In genomic region chrX:169319066-169319760, GRCm38 (mm10) we compare ENCODE assay signal across 8 mouse cellular contexts. TPM values are rescaled to one million over a fixed set of nuclear protein-coding genes. Genes with fewer than 3 reads are reported as not detected.
DNase-seq lines count a peak whose midpoint lies in the region; ATAC-seq and TF ChIP-seq lines count a peak whose summit lies in the region.

No protein-coding gene starts in this region.

- TF ChIP-seq EP300 in stomach, postnatal 0 days (optimal IDR thresholded peaks at IDR 0.05), result no peak

- ATAC-seq in heart, embryonic 13.5 days (ENCODE audit: extremely low read depth, insufficient number of reproducible peaks, low FRiP score, low TSS enrichment), result no peak
- ATAC-seq in forebrain, postnatal 0 days, result no peak
- ATAC-seq in liver, embryonic 15.5 days (ENCODE audit: insufficient read depth), result no peak
- ATAC-seq in stomach, postnatal 0 days (ENCODE audit: low FRiP score, low TSS enrichment), result no peak

- peak overlapping the region; percentile 70 for H3K4me2 ChIP-seq in heart, embryonic 13.5 days
- H3K4me2 ChIP-seq in forebrain, postnatal 0 days (ENCODE audit: low read depth), result peak overlapping the region; percentile 50
- H3K4me2 ChIP-seq in liver, embryonic 15.5 days, result peak overlapping the region; percentile 71
- H3K4me2 ChIP-seq in stomach, postnatal 0 days (replicated peaks; ENCODE audit: low read depth), result peak overlapping the region; percentile 51

- no peaks in the 10 kb centered on the region for H3K27me3 ChIP-seq in heart, embryonic 13.5 days (replicated peaks)
- no peaks in the 10 kb centered on the region for H3K27me3 ChIP-seq in E14TG2a.4 (ENCODE audit: insufficient read depth, low read length)
- H3K27me3 ChIP-seq in forebrain, postnatal 0 days (ENCODE audit: insufficient read depth, low read length), result no peaks in the 10 kb centered on the region
- no peaks in the 10 kb centered on the region for H3K27me3 ChIP-seq in liver, embryonic 15.5 days
- H3K27me3 ChIP-seq in stomach, postnatal 0 days (ENCODE audit: control insufficient read depth, insufficient read depth, low read length), result no peaks in the 10 kb centered on the region

- H3K36me3 ChIP-seq in heart, embryonic 13.5 days, result peaks cover 20% of the 10 kb centered on the region
- peaks cover 38% of the 10 kb centered on the region for H3K36me3 ChIP-seq in E14TG2a.4 (ENCODE audit: insufficient read depth, low read length)
- no peaks in the 10 kb centered on the region for H3K36me3 ChIP-seq in forebrain, postnatal 0 days (ENCODE audit: insufficient read depth)
- H3K36me3 ChIP-seq in liver, embryonic 15.5 days (replicated peaks), result peaks cover 2% of the 10 kb centered on the region; the same call in 1 of the 2 replicates
- H3K36me3 ChIP-seq in stomach, postnatal 0 days (ENCODE audit: control insufficient read depth, insufficient read depth, low read length), result no peaks in the 10 kb centered on the region

- no peak for TF ChIP-seq CTCF in E14TG2a.4 (conservative IDR thresholded peaks at IDR 0.05; ENCODE audit: low read length)
- TF ChIP-seq CTCF in forebrain, postnatal 0 days (IDR thresholded peaks at IDR 0.05; ENCODE audit: low read depth), result no peak
- no peak for TF ChIP-seq CTCF in stomach, postnatal 0 days (IDR thresholded peaks at IDR 0.05; ENCODE audit: low read depth)

- peak overlapping the region; percentile 83 for H3K27ac ChIP-seq in heart, embryonic 13.5 days (replicated peaks)
- H3K27ac ChIP-seq in forebrain, postnatal 0 days (ENCODE audit: low read depth, low read length), result no peak overlapping the region
- peak overlapping the region; percentile 86 for H3K27ac ChIP-seq in liver, embryonic 15.5 days (replicated peaks)
- H3K27ac ChIP-seq in stomach, postnatal 0 days (replicated peaks), result 0 out of 2 replicates have a peak overlapping the region, but pooled peaks have one; percentile 84

- no peaks in the 10 kb centered on the region; the same call in 1 of the 2 replicates for H3K9me3 ChIP-seq in heart, embryonic 13.5 days
- H3K9me3 ChIP-seq in E14TG2a.4 (ENCODE audit: low read length), result no peaks in the 10 kb centered on the region
- no peaks in the 10 kb centered on the region for H3K9me3 ChIP-seq in forebrain, postnatal 0 days (ENCODE audit: low read length)
- no peaks in the 10 kb centered on the region for H3K9me3 ChIP-seq in liver, embryonic 15.5 days (replicated peaks)
- H3K9me3 ChIP-seq in stomach, postnatal 0 days (ENCODE audit: control insufficient read depth, low read length), result no peaks in the 10 kb centered on the region

- 40% methylated on average over 12 of the region's 12 CpGs for WGBS in heart, embryonic 13.5 days
- WGBS in forebrain, postnatal 0 days, result 59% methylated on average over 12 of the region's 12 CpGs
- 41% methylated on average over 12 of the region's 12 CpGs for WGBS in liver, embryonic 15.5 days (ENCODE audit: insufficient replicate concordance)
- 39% methylated on average over 12 of the region's 12 CpGs for WGBS in stomach, postnatal 0 days

- DNase-seq in heart, postnatal 14 days, result no peak
- no peak for DNase-seq in forebrain, postnatal 0 days
- DNase-seq in stomach, postnatal 0 days (ENCODE audit: low spot score), result peak; percentile 14
- DNase-seq in layer of hippocampus, postnatal 25 days (ENCODE audit: extremely low spot score in 1 of 2, low spot score in 1 of 2), result no peak
- DNase-seq in thymus, postnatal 36 days, result no peak

- intact Hi-C loops in heart, postnatal 14 days (cut with DNase I), result no loop called here

- peak overlapping the region; percentile 85 for H3K9ac ChIP-seq in heart, embryonic 13.5 days
- H3K9ac ChIP-seq in forebrain, postnatal 0 days, result peak overlapping the region; percentile 71
- H3K9ac ChIP-seq in liver, embryonic 15.5 days, result peak overlapping the region; percentile 64
- peak overlapping the region; percentile 64 for H3K9ac ChIP-seq in stomach, postnatal 0 days (ENCODE audit: low read length)

- peak overlapping the region; percentile 65 for H3K4me3 ChIP-seq in heart, embryonic 13.5 days
- peak overlapping the region; percentile 84 for H3K4me3 ChIP-seq in E14TG2a.4 (replicated peaks; ENCODE audit: low read length)
- peak overlapping the region; percentile 55 for H3K4me3 ChIP-seq in forebrain, postnatal 0 days (ENCODE audit: low read depth, low read length)
- H3K4me3 ChIP-seq in liver, embryonic 15.5 days (replicated peaks), result peak overlapping the region; percentile 70
- H3K4me3 ChIP-seq in stomach, postnatal 0 days (ENCODE audit: low read depth, low read length), result peak overlapping the region; percentile 56

- H3K4me1 ChIP-seq in heart, embryonic 13.5 days, result peaks cover 15% of the 10 kb centered on the region
- peaks cover 6% of the 10 kb centered on the region for H3K4me1 ChIP-seq in E14TG2a.4 (replicated peaks; ENCODE audit: low read depth, low read length)
- no peaks in the 10 kb centered on the region for H3K4me1 ChIP-seq in forebrain, postnatal 0 days (ENCODE audit: insufficient read depth)
- H3K4me1 ChIP-seq in liver, embryonic 15.5 days (replicated peaks), result peaks cover 9% of the 10 kb centered on the region; the same call in 1 of the 2 replicates
- H3K4me1 ChIP-seq in stomach, postnatal 0 days (replicated peaks; ENCODE audit: control insufficient read depth, insufficient read depth), result no peaks in the 10 kb centered on the region

RNA-seq across cellular contexts. Expression of gene Hccs, which starts 1.0 kb away (rescaled TPM):
- 42.1 and 45.3 TPM in 2 replicates for polyA plus RNA-seq in heart, embryonic 13.5 days (2015; fragmentation: Nextera tagmentation; extraction: Ambion mirVana)
- 10 to 100 TPM; 74.4 to 78.1 TPM for total RNA-seq in heart, postnatal 14 days (2021)
- 30.2 and 33.4 TPM in 2 replicates for total RNA-seq in forebrain, postnatal 0 days (2014; rRNA removed)
- 28.4 and 32.0 TPM in 2 replicates for polyA plus RNA-seq in forebrain, postnatal 0 days (2015; fragmentation: Nextera tagmentation; extraction: Ambion mirVana)
- 10.2 and 11.6 TPM in 2 replicates for polyA plus RNA-seq in liver, embryonic 15.5 days (2015; fragmentation: Nextera tagmentation; extraction: Ambion mirVana)
- 21.1 and 21.6 TPM in 2 replicates for polyA plus RNA-seq in stomach, postnatal 0 days (2015; fragmentation: Nextera tagmentation; extraction: Ambion mirVana)
- 10 to 100 TPM; 21.3 to 24.7 TPM for total RNA-seq in layer of hippocampus, postnatal 25 days (2021)
